Mouse (Mus musculus) thymus, postnatal 25 days (tissue): ENCODE results near the gene Lin28a.
"Not testable (repeated sequence)": the region's sequence is repeated elsewhere in the genome, so short reads cannot be mapped to it uniquely, and the experiment has no call there.

Experiments used
- DNase-seq: peaks from one replicate; pipeline ENCODE4 v3.0.0; 2022

The Lin28a gene

DNA sequence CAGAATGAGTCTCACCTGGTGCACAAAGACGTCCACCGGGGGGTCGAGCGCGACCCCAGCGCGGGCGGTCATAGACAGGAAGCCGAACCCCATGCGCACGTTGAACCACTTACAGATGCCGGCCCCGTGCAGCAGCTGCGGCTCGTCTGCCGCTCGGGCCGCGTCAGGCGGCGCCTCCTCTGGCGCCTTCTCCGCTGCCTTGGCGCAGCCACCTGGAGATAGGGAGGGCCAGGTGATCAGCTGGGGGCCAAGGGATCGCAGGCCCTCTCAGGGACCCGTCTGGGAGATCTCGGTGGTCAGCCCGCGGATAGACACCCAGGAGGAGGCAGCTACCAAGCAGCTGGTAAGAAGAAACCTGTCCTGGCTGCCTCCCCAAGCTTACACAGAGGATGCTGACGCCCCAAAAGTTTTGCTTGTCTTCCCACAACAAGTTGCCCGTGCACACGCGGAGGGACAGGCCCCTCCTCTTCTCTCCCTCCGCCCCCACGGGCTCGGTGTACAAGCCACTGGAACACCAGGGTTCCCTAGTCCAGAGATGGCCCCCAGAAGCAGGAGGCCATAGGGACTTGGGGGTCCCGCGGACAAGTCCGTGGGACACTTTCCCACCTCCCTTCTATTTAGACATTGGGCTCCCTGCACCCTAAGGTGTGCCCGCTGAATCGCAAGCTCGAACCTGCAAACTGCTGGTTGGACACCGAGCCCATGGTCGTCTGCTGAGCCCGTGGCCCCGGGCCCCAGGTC, 433 bp downstream of the Lin28a start:
- no peak for DNase-seq

DNA sequence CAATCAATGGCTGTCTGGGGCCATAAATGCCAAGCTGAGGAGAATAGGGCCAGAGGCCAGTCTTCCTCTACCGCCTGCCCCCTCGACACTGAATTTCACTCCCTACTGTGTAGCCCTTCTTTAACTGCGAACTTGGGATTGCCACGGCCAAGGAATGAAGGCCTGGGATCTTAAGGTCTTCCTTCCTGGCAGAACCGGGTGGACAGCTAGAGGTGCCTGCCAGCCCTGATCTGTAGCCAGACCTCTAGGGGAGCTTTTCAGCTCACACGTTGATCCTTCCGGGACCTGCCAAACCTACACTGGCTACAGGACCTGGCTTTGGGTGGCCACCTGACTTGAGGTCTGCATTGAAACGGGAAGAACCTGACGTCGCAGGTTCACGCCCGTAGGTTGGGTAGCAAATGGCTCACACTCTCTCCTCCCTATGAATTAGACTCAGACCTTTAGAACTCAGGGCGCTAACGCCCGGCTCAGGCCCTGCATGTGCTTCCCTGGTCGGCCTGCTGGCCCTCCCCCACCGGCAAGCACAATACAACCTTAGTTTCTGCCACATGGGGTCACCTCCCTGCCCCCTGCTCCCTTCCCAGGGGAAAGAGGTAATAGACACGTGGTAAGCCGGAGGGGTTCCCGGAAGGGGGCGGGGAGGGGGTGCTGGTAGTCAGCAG, 1.3 kb downstream of the Lin28a start:
- no peak for DNase-seq

DNA sequence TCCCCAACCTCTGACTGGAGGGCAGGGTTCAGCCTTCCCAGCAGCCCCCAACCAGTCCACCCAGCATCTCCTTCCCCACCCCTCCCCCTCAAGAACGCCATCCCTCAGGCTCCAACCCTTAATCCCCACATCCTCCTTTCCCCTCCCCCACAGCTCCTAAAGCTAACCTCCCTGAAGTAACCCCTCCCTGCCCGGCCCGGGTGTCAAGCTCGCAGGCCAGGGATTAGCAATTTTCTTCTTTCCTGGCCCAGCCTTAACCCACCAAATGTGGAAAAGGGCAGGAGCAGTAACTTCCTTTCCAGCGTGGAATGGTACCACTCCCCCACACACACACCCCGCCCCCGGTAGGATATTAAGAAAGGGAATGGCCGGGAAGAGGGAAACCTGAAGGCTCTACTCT, 1.9 kb downstream of the Lin28a start:
- no peak for DNase-seq

DNA sequence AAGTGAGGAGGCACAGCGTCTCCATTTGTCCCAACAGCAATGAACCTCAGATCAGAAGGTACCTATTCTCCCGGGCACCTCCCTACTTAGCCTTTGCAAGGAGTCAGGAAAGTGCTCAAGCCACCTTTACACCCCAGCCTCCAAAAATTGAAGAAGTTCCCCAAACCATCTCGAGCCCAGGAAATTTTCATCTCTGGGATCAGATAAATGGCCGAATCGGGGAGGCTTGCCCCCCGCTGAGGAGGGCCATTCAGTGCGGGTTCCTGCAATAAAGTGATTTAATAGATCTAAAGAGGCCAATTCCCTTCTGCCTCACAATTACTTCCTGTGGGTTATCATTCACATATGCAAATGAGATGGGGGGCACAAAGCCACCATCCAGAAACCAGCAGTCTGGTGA, 2.4 kb downstream of the Lin28a start:
- DNase-seq, result no peak

DNA sequence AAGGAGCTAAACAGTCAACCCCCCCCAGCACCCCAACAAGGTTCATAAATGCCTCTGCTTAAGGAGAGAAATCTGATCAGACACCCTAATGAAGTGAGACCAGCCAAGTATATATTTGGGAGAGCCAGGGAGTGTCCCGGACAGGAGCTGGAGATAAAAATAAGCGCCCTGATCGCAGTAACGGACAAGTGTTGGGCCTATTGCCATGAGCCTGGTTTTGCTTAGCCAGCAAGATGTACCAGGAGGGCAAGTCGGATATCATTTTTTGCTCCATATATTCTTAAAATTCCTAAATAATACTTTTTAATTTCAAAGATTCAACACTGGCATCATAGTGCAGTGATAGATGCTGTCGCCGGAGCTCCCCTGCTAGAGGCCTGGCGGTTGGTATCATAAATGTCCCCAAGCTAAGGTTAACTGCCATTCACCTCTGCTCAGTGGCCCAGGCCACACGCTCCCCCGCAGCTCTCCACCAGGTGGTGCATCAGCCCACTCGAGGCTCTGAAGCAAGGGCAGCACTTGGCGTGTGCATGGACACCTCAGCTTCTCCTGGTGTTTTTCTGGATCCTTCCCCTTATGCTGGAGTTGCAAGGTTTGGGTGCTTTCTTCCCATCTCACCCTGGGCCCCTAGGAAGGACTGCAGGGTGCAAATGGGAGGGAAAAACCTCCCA, 5.6 kb downstream of the Lin28a start:
- peak; percentile 26 for DNase-seq

DNA sequence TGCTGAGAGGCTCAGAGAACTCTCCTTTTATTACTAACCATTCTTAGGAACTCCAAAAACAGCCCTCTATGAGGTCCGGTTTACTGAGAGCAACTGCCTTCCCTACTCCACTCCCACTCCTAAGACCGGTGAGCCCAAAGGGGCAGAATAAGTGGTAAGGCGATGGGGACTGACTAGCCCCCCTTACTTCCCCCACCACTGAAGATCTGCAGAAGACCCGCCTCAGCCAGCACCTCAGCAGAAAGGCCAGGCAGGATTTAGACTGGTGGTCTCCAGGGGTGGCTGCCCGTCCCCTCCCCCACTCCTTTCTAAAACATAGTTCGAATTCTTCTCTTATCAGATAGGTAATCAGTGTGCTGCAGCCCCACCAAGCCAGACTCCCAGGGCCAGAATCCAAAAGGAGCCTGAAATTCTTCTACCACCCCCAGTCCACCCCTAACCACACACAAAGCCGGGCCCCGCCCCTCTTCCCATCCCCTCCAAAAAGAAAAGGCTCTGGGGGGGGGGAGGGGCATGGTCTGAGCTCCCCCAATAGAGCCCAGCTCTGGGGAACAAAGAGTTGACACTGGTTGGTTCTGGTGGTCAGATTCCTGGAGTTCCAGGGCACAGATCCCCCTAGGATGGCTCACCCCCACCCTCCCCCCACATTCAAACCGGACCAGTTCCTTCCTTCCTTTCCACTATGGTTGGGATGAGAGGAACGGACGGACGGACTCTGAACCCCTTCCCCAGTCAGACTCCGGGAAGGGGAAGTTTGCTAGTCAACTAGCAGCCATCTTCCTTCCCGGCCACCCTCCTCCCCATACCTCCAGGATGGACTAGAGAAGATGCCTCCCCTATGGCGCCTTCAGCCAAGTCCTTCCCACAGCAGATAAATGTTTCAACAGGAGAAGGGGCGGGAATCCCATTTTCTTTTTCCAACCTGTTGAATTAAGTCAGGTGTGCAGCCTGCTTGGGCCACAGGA, 6.9 kb downstream of the Lin28a start:
- DNase-seq, result no peak

DNA sequence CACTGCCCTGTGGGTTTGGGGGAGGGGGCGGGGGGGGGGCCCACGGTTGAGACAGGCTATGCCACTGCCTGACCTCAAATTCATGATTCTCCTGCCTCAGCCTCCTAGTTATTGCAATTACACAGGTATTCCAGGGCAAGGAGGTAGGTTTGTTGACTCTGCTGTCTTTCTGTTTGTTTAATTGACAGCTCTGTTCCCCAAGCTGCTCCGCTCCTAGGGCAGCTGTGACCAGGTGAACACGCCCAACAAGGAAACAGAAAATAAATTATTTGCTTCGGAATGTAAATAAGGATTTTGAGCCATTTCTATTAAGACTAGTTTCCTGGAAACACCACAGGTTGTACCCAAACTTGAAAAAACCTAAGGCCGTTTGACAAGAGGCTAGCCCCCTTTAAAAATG, 8.9 kb downstream of the Lin28a start:
- no peak for DNase-seq

DNA sequence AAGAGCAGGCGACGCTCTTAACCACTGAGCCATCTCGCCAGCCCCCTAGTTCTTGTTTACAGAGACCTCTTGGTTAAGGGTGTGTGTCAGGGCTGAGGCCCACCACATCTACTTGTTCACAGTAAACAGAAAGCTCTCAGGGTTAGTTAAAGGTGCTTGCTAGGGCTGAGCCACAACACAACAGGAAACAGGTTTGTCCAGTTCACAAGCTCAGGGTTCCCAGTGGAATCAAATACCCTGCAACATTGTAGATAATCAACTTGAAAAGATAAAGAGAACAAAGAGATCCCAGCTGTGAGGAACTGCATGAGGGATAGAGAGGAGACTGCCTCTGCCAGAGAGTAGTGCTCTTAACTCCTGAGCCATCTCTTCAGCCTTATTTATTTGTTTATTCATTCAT, 11.8 kb downstream of the Lin28a start:
- no peak for DNase-seq

DNA sequence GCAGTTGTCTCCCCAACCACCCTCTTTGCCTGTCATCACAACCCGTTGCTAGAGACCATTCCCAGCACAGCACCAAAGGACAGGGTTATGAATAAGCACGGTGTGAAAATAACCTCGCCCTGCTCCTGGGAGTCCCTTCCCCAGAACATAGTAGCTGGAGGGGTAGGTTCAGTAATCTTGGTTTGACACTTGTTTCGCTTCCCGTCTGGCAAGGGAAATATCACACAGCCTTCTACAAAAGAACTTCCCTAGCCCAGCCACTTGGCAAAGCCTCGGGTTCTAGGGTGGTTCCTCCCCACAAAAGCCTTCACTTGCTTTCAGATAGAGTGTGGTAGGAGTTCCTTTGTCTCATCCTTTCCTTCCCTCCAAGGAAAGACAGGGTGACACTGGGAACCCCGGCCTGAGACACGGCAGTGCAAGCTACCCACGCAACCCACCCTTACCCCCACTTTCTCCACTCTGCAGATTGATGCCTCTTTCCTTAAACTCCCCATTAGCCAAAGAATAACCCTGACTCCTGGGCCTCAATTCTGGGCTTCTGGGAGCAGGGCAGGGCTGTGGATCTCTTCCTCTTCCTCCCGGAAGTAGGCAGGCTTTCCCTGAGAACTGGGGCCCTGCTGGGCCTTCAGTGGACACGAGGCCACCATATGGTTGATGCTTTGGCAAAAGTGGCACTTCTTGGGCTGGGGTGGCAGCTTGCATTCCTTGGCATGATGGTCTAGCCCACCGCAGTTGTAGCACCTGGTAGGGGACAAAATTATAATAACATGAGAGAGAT, 12.9 kb downstream of the Lin28a start:
- no peak for DNase-seq

DNA sequence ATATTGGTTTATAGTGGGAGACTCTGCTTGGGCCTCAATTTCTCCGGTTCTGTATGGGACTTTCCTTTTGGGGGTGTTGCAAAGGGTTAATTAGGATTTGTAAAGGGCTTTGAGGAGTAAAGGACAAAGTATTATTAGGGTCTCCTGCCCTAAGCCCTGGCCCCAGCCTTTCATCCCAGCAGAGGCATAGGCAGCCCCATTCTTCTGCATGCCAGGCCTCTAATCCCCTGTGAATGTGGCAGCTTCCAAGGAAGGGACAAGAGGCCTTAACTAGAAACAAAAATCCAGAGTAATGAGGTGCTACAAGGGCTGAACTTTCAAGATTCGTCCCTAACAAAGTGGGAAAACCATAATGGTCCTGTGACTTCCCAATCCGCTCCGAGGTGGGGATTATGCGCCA, 15.7 kb downstream of the Lin28a start:
- no peak for DNase-seq

DNA sequence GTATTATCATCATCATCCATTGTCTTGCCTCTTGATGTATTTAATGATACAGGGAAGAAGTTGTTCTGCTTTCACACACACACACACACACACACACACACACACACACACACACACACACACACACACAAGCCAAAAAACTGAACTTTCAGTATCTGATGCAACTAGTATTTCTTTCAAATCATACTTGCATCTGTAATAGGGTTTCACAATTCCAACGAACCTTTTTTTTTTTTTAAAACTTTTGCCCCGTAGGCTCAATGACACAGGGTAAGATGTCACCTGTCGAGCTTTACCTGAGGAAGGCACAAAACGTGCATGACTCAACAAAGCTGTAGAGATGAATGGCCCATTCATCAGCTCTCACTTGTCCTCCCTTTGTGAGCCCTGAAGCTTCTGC, 16.4 kb downstream of the Lin28a start:
- no peak for DNase-seq

DNA sequence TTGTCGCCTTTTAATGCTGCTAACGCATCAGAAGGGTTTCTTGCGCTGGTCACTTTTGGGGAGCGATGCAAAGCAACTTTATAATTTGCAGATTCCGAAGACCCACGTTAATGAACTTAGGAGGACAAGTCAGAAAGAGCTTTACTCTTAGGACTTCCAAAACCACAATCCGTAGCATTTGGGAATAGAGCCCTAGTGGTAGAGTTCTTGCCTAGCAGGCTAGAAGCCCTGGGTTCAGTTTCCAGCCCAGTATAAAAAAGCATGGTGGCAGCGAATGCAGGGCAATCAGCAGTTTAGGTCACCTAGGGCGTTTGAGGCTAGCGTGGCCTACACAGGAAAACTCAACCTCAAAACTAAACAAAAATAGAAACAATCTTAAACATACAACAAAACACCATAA, 16.9 kb downstream of the Lin28a start:
- DNase-seq, result no peak

DNA sequence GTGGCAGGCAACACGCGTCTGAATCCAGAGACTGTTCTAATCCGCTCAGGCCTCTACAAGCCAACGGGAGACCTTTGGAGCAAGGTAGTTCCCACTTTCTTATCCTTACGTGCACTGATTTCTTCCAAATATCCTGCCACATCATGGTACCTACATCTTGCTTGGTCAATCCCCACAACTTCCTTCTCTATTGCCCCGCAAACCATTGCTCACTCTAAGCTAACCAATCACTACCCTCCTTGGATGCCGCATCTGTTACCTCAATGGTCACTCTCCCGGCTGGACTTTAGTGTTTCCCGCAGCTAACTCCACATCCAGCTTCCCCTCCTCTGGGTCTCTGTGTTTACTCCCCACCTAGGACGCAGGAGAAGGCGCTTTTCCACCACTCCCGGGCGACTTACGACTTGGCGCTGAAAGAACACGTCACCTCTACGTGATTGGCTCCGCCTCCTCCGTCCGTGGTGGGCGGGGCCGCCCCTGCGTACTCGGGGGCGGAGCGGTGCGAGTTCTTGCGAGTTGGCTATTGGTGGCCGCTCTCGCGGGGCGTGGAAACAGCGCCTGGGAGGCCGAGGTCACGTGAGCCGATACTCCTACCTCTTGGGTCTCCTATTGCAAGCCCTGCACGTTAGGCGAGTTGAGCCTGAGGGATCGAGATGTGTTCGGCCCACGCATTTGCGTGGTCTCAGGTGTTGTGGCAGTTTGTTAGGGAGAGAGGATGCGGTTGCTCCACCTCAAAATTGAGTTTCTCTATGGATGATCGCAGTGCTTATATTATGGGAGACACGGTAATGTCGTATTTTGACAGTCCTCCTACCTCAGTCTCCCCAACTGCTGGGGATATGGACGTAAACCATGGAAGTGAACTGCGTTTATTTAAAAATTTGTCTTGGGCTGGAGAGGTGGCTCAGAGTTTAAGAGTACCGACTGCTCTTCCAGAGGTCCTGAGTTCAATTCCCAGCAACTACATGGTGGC, 17.9 kb downstream of the Lin28a start, which contains the start of gene Dhdds:
Gene Dhdds (minus strand): TSS at position 453 of the 973 bp plus-strand sequence.
- peak; percentile 94 for DNase-seq

DNA sequence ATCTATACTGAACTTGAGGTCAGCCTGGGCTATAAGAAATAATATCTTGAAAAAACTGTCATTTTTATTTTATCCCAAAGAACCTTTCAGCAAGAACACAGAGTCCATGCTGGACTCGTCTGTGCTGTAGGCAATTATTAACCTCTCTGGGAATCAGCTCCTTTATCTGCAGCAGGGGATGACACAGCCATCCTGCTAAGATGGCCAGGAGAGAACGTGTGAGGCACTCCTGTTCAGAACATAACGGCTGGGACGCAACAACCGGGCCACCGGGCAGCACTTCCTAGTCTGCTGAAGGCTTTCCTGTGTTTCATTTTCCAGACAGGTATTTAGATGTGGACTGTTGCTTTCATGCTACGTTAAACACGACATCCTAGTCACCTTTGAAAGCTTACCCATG, 23.9 kb downstream of the Lin28a start:
- DNase-seq, result no peak

DNA sequence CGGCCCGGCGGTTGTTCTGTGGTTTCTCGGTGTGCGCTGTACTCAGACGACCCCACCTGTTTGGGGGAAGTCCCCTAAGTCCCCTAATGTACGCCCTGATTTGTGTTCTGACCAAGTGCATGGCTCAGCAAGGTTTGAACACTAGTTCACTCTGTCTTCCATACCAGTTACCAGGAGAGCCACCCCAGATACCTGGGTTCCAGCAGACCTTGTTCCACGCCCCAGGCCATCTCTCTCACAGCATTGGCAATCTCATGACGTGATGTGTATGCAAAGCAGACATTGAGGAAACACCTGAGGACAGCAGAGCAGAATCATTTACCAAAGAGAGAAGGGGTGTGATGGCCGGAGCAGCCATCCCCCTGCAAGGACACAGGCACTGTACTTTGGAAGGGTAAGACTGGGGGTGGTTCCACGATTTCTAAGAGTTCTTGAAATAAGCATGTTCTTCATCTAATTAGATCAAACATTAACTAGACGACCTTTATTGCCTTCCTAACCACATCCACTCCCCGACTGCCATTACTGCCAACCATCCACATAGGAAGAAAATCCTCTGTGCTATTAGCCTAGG, 27.5 kb downstream of the Lin28a start:
- no peak for DNase-seq

DNA sequence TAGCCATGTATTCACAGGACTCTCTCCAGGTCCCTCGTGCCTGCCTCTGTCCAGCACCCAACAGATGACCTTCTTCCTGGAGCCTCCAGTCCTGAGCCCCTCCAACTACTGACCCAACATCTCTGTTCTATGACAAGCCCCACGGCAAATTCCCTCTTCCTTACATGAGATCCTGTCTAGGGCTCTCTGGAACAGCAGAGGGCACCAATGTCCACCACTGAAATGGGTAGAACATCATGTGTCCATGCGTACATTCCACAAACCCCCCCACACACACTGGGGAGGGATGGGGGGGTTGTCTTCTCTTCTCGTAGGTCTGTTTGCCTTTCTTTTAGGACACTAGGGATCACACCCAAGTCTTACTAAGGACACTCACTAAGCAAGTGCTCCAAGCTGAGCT, 28.6 kb downstream of the Lin28a start:
- no peak for DNase-seq

DNA sequence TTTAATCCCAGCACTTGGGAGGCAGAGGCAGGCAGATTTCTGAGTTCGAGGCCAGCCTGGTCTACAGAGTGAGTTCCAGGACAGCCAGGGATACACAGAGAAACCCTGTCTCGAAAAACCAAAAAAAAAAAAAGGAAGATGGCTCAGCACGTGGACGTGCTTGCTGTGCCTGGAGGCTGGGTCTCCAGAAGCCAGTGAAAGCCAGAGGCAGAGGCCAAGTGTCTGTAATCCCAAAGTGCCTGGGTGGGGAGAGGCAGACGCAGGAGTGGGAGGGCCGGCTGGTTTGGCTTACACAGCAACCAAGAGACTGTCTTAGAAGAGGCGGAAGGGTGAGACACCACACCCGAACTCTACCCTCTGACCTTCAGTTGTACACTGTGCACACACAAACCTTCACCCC, 30.4 kb downstream of the Lin28a start:
- DNase-seq, result not testable (repeated sequence)

DNA sequence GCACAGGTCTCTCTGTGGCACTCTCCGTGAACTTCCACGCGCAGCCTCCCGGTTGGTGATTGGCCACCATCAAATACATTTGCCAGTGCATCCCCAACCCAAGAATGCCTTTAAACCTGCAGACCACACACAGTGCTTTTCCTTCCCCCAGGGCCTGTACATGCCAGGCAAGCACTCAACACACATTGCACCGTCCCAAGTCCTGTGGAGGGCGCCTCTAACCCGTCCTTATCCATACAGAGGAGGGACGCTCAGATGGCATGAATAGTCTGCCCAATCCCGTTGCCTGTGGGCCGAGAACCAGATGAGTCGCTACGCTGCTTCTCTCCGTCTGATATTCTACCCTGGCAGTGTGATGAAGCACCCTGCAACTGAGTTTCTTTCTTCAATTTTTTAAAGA, 35.7 kb downstream of the Lin28a start:
- no peak for DNase-seq

DNA sequence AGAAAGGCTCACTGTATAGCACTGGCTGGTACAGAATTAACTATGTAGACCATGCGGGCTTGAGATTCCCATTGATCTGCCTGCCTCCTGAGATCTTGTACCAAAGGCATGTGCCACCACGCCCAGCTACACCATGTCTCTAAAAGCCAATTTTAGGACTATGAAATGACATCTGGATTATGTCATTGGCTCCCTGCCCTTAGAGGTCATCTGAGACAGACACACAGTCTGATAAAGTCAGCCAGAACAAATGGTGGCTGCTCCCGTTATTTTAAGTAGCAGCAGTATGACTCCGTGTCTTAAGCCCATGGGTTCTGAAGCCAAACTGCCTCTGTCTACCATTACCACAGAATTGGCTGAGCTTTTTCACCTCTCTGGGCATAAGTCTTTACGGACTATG, 38.1 kb downstream of the Lin28a start:
- DNase-seq, result no peak

DNA sequence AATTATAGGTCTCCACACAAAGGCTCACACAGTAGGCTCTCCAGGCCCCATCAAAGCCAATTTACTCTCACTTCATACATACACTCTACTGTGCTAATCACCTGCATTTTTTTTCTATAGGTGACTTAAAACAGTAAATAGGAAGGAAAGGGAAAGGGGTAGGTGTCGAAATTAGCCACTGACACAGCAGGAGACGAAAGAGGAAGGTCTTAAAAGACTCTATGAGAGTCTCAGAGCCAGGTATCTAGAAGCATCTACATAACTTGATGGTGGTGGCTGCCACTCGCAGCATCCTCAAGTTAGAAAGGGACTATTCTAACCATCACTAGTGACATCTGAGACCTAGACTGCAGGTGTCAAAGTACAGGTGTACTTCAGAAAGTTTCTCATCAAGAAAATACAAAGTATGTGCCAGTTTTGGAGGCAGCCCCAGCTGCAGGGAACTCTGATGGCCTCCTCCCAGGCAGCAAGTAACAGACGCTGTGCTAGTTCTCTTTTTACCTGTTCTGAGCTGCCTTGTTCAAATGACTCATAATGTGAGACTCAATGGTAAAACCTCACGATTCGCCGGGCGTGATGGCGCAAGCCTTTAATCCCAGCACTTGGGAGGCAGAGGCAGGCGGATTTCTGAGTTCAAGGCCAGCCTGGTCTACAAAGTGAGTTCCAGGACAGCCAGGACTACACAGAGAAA, 40.5 kb downstream of the Lin28a start:
- DNase-seq, result no peak
